Mouse (Mus musculus): ENCODE measurements around the gene Guk1.

The Guk1 gene

DNA sequence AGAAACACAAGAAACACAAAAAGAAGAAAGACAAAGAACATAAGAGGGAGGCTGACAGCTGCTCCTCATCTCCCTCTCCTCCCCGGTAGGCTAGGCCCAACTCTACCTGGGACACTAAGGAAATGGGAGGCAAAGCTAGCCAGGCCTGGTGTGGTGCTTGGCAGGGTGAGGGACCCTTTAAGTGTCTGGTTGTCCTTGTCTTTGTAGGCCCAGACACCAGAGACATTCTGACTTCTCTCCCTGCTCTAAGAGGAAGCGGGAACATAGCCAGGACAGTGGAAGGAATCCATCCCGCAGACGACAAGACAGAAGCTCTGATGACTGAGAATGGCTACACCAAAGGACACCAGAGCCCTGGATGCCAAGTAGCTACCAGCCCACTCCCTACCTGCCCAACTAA, 18.0 kb upstream of the Guk1 start:
- no peak for DNase-seq

DNA sequence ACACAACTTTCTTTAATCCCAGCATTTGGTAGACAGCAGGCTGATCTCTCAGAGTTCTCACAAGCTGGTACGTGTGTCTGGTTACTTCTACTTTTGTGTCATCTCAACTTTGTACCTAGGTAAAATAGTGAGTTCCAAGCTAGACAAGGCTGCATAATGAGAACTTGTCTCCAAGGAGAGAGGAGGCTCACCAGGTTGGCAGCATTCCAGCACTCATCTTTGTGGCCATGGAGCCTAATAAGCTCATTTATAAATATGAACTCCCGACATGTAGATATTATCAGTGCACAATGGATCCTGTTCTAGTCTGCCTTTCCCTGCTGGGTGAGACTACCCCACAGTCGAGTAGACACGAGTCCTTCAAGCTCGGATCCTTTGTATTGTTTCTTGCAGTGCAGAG, 17.6 kb upstream of the Guk1 start:
- no peak for DNase-seq

DNA sequence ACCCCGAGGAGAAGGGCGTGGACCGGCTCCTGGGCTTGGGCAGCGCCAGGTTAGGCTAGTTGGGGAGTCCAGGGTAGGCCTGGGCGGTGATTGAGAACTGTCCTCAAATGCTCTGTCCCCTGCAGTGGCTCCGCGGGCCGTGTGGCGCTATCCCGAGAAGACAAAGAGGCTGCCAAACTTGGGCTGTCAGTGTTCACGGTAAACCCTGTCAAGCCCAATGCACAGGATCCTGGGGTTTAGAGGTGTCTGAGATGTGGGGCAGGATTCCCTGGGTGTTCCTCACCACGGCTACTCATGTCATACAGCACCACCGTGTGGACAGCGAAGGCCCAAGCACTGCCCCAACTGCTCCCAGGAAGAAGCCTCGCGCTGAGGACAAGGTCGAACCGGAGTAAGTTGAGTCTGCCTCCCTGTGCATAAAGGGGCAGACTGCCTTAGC, 17.0 kb upstream of the Guk1 start:
- DNase-seq = peak; percentile 71

DNA sequence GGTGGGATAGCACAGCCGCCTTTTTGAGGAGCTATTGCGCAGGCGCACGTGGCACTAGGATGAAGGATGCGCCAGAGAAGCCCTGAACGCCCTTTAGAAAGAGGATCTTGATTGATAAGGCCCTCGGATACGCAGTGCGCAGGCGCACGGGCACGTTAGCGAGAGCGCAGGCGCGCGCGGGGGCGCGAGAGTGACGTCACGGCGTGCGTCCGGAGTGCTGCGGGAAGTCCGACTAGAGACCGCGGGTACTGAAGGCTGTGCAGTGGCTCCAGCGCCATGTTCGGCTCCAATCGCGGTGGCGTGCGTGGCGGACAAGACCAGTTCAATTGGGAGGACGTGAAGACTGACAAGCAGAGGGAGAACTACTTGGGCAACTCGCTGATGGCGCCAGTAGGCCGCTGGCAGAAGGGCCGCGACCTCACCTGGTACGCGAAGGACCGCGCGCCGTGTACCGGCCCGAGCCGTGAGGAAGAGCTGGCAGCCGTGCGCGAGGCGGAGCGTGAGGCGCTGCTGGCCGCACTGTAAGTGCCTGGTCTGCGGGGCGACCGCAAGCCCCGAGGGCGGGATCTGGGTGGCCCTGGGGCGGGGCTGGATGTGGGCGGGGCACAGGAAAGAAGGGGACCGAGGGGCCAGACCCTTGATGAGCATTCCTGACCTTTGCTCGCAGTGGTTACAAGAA, 16.3 kb upstream of the Guk1 start, which contains the start of gene 2310033P09Rik:
Gene 2310033P09Rik, plus strand, starts transcription at position 169 of the 679 bp plus-strand sequence.
- peak; percentile 96 for DNase-seq

DNA sequence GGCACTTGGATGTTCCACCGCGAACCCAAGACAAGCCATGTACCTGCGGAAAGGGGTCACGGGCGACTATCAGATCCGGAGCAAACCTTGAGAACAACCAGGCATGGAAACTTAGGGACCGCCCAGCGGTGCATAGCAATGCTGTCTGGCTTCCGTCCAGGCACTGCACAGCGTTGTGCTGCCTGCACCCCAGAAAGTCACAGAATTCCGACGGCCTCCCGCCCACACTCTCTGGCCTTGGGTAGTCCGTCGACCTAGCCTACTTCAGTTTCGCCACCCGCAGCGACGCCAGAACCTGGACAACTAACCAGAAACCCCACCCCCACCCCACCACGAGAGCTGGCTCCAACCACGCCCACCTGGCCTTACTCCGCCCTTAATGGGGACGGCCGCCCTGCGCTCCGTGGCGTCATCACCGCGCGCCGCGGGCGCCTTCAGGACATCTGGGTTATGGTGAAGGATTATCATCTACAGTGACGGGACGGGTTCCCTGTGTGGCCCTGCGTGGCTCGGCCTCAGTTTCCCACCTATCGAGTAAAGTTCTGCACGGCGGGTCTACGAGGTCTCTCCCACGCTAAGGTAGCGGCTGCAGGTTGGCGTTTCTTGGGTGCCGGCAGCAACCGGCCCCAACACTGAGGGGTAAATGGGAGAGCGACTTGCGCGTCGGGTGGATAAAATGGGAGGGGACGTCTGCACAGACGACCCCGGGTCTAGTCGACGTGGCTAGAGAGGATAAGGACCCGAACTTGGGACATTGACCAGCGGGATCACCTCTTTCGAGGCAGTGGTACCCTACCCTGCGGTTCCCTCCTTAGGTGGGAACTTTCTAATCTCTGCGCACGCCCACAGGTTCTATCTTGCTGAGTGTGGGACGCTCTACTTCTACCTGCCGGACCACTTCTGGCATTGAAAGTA, 10.3 kb upstream of the Guk1 start, which contains the start of gene Mrpl55:
Gene Mrpl55, plus strand, starts transcription at position 406 of the 915 bp plus-strand sequence.
- peak; percentile 94 for DNase-seq

DNA sequence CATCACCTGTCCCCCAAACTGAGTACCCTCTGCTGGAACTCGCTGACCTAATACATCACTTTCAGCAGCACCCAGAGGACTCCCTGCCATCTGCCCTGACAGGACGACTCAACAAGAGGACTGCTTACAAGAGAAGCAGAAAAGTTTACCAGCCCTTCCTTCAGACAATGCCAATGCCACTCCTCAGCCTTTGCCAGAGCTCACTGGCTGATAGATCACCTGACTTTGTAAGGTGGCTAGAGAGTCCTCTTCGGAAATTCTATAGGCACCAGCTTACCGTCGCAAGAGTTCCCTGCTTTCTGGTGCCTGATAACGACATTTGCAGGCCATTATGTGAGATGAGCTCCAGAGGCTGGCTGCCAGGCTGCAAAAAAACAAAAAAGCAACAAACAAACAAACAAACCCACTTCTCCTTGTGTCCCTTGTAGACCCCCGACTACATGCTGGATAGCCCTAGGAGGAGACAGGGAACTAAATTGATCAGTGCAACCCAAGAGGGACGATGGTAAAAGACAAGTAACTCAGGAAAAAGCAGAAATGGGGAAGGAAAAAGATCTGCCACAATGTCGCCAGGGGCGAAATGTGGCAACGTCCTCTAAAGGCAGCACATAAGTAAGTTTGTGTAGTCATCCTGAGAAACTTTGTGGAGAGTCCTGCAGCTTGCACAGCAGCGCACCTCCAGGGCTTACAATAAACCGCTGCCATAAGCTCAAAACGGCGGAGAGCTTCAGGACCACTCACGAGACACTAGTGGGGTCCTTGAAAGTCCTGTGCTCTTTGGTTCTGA, 9.4 kb upstream of the Guk1 start:
- DNase-seq = no peak

DNA sequence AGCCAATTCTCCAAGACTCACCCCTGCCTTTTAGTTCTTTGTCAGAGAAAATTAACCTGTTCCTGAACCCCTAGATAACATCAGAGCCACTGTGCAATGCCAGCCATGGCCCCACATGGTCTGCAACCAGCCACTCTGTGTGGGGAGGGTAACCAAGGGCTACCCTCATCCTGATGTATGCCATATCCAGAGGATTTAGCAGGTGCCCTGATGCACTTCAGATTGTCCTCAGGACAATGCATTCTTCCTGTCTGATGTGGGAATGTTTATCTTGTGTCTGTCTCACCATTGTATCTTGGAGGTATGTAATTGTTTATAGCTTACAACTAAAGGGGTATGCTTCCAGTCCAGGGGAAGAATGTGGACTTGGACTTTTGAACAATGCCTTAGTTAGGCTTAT, 4.2 kb upstream of the Guk1 start:
- no peak for DNase-seq

DNA sequence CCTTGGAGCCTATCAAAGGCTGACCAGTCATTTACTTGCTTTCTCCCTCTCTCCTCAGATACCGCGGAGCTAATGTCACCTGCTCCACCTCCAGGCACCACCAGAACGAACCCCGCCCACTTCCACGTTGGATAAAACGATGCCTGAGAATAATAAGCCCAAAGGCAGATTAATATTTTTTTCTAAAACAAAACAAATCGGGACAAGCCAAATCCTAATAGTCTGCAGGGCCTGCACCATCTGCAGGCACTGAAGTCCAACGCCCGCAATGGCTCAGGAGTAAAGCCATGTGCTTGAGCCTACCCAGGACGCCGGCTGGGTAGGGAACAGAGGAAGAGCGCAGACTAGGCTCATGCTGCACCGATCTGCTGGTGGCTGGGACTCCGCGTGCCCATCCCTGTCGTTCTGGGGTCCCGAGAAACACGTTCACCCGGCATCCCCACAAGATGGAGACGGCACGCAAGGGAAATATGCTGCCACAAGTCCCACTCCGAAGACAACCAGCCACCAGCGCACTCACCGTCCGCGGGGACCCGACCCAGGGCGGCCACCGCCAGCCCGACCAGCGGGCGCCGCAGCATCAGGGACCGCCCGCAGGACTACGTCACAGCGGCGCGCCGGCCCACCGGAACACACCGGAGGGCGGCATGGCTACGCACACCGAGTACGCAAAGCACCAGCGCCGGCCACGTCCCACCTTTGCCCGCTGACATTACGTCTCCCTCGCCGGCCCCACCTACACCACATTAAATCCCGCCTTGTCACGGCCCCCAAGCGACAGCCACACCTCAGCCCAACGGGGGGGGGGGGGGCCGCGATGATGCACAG, 567 bp downstream of the Guk1 start:
- peak; percentile 95 for DNase-seq

DNA sequence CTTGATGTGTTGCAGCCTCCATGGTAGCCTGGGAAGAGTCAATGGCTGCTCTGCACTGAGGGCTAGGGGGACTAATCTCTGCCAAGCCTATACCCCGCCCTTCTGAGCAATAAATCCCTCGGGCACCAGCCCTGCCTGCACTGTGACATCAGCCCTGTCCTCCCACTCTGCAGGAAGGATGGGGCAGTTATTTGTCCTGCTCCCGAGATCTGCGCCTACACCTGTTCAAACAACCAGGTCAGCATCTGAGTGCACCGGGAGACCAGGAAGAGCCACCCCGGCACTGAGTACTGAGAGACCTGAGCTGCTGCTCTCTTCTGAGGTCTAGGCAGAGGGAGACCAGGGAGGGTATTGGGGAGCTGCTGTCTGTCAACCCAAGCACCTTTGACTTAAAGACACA, 4.3 kb downstream of the Guk1 start:
- DNase-seq = no peak

DNA sequence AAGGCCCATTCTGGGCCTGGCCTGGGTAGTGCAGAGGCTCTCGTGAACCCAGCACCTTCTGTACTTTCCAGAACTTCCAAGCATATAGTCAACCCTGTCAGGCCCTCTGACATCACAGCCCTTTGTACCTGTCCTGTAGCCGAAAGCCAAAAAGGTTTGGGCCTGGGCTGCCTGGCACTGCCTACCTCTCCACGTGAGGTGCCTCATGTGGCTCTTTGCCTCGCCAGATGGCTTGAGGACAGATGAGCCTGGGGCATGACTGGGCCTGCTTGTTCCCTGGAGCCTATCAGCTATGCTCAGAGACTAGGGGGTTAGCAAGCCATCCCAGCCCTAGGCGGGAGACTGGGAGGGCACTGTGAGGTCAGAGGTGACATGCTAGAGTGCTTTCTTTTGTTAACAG, 6.5 kb downstream of the Guk1 start:
- DNase-seq = no peak

DNA sequence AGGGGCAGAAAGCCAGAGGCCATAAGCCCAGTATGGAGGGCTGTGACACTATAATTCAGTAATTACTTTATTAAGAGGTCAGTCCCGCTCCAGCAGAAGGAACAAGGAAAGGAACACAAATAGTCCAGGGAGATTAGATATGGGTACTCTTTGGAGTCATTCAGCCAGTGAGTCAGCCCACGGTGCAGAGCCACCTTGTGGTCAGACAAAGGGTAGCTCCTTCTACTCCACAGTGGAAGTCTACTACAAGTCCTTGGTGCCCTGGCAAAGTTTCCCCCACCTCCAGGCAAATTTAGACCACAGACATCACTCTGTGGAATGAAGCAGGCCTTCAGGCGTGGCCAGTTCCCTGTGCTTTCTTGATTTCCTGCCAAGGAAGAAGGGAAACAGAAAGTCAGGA, 8.2 kb downstream of the Guk1 start:
- peak; percentile 62 for DNase-seq

DNA sequence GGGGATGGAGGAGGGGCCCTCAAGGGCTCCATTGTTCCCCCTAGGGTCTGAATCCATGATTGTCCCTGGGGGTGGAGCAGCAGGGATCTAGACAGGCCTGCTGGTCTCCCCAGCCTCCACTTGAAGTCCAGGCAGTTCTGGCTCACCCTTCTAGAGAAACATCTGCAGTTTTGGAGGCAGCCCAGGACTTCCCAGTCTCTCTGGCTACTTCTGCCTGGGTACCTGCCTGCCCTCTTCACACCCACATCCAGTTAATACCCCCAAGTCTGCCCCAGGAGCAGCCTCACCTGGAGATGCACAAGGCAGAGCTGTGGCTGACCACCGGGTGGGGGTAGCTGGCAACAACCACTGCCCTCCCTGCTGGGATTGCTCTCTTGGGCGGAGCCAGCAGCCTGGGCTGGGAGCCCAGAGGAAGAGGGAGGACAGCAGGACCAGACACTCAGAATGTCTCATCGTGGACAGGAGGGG, 9.1 kb downstream of the Guk1 start, which contains the start of gene Gjc2:
Gene Gjc2, minus strand, starts transcription at position 350 of the 468 bp plus-strand sequence.
- peak; percentile 76 for DNase-seq

DNA sequence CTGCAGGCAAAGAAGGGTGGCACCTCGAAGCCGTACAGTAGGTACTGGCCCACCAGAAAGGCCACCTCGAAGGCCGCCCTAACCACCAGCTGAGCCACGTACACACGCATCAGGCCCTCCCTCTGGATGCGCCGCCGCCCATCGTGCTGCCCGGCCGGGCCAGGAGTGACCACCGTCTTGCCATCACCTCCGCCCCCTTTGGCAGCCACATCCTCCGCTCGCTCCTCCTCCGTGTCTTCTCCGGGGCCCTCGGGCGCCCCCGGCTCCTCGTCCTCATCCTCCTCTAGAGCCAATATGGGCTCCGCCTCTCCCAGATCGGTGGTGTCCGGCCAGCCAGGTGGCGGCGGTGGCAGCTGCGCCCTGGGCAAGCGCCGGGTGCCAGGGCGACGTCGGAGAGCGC, 15.1 kb downstream of the Guk1 start:
- DNase-seq = no peak

DNA sequence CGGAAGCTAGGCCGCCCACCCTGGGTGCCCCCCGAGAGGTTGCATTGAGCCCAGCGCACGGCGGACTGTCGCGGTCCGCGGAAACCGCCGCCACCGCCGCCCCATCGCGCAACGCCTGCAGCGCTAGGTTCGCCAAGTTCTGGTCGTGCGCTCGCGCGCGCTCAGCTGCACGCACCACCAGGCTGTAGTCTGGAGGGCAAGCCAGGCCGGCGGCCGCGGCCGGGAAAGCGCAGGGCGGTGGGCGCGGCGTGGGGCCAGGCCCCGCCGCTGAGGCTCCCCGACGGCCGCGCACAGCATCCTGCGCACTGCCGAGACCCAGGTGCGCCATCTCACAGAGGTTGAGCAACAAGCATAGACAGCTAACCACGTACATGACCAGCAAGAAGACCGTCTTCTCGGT, 15.5 kb downstream of the Guk1 start:
- no peak for DNase-seq

DNA sequence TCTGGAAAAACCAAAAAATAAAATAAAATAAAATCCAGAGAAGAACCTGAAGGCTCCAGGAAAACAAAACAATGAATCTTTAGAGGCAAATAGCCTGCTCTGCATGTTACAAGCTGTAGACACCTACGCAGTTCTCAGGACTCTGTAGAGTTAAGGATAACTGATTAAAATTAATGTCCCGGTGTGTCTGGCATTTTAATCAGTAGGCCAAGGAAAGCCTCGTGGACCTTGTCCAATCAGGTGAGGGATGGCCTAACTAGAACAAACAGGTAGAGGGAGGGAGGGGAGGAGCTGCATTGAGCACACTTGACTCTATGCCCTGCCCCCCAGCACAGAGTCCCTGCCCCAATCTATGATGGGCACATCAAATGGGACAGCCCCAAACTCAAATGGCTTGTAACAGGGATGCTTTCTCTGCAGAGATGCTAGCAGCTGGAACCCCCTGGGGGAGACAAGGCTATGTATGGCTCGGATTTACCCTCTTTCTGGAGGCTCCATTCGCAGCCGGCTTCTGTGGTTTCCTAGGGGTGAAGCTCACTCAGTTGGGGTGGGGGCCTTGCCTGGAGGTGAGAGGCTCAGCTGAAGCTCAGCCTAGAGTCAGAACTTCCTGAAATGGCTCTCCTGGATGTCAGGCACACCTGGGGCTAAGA, 17.7 kb downstream of the Guk1 start:
- no peak for DNase-seq

DNA sequence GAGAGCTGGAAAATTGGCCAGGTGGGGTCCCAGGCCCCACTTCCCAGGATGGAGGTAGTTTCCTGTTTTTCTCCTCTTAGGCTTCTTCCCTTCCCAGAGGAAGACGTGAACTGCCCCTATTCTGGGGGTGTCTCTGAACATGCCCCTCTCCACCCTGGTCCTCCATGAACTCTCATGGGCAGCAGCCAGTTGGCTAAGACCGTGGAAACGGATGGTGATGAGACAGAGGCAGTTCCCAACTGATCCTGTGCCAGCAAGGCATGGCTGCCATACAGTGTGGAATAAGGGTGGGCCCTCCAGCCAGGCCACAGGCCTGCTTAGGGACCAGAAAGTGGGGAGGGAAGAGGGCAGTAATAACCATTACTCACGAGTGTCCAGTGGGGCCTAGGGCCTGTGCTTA, 21.5 kb downstream of the Guk1 start:
- DNase-seq = no peak

DNA sequence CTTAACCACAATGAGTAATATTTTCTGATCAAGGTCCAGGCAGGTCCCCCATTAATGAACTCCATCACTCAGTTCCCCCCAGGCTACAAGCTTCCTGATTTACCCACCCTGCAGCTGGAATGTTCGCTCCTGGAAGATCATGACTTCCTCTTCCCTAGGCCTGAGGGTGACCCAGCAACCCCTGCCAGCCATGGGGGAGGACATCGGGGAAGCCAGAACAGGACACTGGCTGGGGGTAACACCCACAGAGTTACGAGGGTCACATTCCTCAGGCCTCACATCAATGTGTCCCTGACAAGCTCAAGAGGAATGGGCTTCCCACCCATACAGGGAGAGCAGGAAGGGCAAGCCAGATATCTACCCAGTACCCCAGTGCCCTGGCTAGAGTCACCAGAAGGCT, 22.2 kb downstream of the Guk1 start:
- DNase-seq = no peak

DNA sequence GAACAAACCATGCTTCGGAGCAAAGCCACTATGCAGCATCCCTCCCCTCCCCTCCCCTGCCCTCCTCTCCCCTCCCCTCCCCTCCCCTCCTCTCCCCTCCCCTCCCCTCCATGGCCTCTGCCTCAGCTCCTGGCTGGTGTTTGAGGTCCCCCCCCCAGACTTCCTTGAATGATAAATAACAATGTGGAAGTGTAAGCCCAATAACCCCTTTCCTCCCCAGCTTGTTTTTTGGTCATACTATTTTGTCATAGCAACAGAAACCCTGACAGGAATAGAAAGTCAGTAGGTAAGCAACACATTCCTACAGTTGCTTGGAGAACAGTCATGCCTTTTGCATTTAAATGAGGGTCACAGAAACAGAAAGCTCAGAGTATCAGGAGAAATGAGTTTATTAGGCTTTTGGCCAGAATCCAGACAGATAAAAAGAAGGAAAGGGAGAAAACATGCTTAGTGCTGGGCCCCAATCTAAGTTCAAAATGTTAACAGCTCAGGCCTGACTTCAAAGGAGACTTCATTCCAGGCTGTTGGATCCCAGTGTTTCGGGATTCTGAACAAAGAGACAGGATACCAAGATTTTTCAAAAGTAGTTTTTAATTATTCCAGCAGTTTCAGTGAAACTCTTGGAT, 26.3 kb downstream of the Guk1 start:
- DNase-seq = no peak

DNA sequence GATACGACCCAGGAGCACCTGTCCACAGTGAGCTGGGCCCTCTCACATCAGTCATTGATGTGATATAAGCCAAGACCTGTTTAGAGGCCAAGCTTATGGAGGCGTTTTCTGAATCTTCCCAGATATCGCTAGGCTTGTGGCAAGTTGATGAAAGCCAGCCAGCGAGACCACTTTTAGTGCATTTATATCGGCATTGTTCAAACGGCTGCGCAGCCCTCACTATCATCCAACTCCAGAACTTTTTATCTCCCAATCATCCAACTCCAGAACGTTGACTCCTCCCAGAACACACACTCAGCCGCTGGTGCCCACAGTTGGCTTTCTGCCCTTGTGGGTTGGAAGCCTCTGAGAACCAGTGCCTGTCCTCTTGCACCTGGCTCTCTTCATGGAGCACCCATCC, 27.6 kb downstream of the Guk1 start:
- no peak for DNase-seq

DNA sequence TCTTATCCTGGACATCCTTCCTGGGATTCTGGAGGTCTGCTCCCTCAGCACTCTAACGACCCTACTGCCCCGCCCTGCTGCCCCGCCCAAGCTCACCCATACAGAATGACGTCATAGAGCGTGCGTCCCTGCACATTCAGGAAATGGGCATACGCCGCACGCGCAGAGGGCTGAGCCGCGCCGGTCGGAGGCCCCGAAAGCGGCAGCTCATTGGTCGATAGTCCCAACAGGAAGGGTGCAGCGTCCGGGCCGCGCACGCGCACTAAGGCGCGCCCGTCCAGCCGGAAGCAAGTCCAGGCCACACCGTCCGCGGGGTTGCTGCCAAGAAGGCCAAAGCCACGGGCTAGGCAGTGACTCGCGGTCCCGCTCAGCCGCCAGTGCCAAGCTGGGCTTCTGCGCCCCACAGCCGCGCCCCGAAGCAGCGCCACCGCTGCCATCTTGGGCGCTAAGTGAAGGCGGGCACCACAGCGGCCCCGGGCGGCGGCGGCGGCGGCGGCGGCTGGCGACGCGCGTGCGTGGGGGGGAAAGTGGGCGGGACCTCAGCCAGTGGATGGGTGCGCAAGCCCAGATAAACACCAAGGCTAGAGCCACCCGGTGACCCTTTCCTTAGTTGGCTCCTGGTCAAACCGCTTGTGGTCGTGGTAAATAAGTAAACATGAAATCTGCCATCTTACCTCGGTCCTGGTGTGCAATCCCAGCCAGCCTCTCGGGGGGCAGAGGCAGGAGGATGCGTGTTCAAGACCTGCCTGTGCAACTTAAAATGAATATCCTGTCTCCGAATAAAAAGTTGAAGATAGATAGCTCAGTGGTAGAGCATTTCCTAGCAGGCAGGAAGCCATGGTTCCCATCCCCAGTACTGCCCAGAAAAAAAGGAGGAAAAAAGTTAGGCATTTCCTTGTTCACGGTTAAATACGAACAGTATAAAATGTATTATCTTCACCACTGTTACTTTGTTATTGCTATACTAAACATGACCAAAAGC, 28.5 kb downstream of the Guk1 start, which contains the start of gene Iba57:
Gene Iba57, minus strand, starts transcription at position 485 of the 982 bp plus-strand sequence.
- DNase-seq = peak; percentile 100
